Mouse (Mus musculus) brain, adult 2 months (tissue): ENCODE results near the gene Grin2b.

Source experiments
- DNase-seq: peaks from one replicate; pipeline ENCODE4 v3.0.0; 2011; ENCODE audit warnings: low read depth, low spot score

The Grin2b gene

GRCm38 (mm10) chr6:136100241-136100640, 73.1 kb downstream of the Grin2b start:
- peak; percentile 54 for DNase-seq

DNA sequence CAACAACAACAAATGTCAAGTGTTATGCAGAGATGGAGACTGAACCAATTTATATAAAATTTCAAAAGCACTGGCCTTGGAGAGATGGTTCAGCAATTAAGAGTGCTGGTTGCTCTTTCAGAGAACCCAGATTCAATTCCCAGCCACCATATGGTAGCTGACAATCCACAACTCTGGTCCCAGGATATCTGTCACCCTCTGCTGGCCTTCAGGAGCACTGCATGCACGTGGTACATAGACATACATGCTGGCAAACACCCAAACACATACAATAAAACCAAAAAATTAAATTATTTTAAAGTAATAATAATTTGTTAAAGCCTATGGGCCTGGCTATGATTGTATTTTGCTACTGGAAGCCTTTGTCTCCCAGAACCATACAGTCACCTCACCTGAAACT, 77.0 kb downstream of the Grin2b start:
- DNase-seq, result no peak

- DNase-seq, result peak; percentile 53
Observed at GRCm38 (mm10) chr6:136079991-136080734, 93.1 kb downstream of the Grin2b start.

DNA sequence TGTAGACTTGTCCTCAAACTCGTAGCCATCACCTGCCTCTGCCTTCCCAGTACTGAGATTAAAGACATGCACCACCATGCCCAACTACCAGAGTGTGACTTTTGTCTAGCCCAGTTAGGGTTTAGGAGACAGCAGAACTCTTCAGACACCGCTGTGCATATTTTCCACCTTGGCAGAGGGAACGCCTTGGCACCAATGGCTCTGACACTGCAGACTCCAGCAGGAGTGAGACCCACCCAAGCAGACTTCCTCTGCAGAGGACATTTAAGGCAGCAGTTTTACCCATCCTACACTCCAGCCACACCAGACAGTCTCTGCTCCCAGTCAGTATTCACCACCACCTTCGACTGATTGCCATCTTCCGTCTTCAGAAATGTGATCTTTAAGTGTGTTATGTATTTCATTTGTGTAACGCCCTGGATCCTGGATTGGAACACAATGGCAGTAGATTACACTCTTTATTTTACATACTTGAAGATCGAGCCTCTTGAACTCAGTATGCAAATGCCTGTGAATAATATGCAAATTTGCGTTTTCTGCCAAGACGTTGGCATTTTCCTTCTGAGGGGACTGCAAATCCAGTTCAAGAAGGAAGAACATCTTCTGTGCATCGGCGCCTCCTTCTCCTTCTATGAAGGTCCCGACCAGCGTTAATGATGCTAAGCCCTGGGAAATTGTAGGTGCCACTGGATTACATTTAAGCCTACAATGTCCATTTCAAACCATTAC, 100.8 kb downstream of the Grin2b start:
- DNase-seq, result peak; percentile 70

GRCm38 (mm10) chr6:136070101-136070500, 103.2 kb downstream of the Grin2b start:
- DNase-seq, result no peak

- peak; percentile 52 for DNase-seq
Observed at GRCm38 (mm10) chr6:136053346-136053745, 120.0 kb downstream of the Grin2b start.

GRCm38 (mm10) chr6:136050346-136050745, 123.0 kb downstream of the Grin2b start:
- peak; percentile 35 for DNase-seq

- peak; percentile 55 for DNase-seq
Observed at GRCm38 (mm10) chr6:136048084-136048483, 125.2 kb downstream of the Grin2b start.

DNA sequence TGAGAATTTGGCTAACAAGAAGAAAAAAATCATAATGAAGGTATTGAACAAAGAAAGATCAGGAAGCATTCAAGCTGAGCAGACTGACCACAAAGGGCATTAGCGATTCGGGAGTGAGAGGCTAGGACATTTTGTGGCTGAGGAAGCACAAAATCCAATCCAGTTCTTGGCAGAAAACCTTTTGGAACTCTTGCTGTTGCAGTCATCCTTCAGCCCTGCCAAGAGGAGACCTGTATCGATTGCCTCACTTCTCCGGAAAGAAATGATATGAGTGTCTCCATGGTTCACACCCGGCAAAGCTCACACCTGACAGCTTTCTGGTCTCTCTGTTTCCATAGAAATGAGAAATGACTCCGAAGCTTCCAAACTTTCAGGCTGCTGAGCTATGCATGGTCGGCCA, 127.2 kb downstream of the Grin2b start:
- peak; percentile 48 for DNase-seq

- DNase-seq, result no peak
Observed at GRCm38 (mm10) chr6:136044461-136044860, 128.8 kb downstream of the Grin2b start.

- DNase-seq, result no peak
Observed at GRCm38 (mm10) chr6:136042375-136042774, 130.9 kb downstream of the Grin2b start.

GRCm38 (mm10) chr6:136041821-136042220, 131.5 kb downstream of the Grin2b start:
- DNase-seq, result no peak

DNA sequence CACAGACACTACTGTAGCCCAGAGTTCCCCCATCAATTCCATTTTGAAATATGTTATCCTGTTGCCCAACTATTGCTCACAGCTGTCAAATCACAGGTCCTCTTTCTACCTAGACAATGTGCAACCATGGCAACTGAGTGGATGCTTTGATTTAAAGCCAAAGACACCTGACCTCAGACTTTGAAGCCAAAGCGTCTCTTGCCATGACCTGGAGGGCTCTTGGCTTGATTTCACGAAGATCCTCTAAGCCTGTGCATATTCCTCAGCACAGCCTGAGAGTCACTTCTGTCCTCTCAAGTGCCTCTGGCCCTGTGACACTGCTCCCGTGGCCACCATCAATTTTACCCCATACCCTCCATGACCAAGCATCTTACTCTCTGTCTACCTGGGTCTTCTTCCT, 132.4 kb downstream of the Grin2b start:
- DNase-seq, result no peak

DNA sequence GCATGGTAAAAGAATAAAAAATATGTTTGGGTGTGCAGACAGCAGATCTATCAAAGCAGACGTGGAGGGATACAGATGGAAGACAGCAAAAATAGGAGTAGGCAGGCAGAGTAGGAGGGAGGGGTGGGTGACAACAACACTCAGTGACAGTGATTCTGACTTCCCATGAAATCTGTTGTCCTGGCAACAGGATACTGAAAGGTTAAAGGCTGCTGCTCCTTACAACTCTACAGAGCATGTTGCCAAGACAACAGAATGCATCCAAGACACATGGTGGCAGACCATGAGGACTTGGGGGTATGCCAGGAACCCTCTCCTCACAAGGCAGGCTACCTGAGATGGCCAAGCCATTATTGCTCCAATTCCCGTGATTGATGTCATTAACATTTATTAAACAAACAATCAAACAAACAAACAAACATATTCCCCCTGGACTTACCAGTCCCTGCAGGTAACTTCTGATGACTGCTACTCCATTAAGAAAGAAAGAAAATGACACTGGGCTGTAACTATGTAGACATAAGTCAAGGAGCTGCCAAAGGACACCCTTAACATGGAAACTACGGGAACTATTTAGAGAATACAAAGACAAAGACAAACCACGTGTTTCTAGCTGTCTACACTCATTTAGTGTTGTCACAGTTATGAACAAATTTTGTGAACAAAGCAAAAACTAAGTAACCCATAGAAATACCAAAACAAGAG, 143.9 kb downstream of the Grin2b start:
- peak; percentile 54 for DNase-seq

GRCm38 (mm10) chr6:136026936-136027335, 146.4 kb downstream of the Grin2b start:
- DNase-seq, result no peak

- no peak for DNase-seq
Observed at GRCm38 (mm10) chr6:136025801-136026200, 147.5 kb downstream of the Grin2b start.

GRCm38 (mm10) chr6:136020460-136020859, 152.9 kb downstream of the Grin2b start:
- peak; percentile 62 for DNase-seq

DNA sequence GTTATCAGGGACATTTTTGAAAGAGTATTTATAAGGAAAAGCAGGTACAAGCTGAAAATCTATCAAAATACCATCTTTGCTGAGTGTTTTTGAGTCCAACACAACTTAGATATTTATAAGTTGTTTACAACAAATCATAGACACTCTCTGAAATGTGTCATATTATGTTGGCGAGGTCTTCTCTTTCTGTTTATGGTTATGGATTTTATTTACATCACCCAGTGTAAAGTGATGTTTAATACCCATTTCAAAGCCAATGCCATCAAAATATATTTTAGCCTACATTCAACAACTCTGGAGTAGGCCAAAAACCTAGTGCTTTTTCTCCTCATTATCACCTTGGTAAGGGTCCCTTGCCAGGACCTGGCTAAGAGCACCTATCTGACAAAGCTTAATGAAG, 154.3 kb downstream of the Grin2b start:
- no peak for DNase-seq

- no peak for DNase-seq
Observed at GRCm38 (mm10) chr6:136013556-136014380, 159.5 kb downstream of the Grin2b start.

GRCm38 (mm10) chr6:136011533-136011932, 161.8 kb downstream of the Grin2b start:
- DNase-seq, result no peak

- DNase-seq, result peak; percentile 51
Observed at GRCm38 (mm10) chr6:136011038-136011311, 162.3 kb downstream of the Grin2b start.
